ENCODE assay signal across 9 mouse cellular contexts in genomic region chr14:121191739-121192138, GRCm38 (mm10).
DNase-seq lines count a peak whose midpoint lies in the region; ATAC-seq and TF ChIP-seq lines count a peak whose summit lies in the region.
"Had no signal": no experiment of that assay in that cellular context is flagged by ENCODE, and none has a peak within 500 bp of the region (broad histone marks: within the 10 kb centered on the region; RNA-seq: fewer than 3 reads in every experiment).

No protein-coding gene starts in this region.

- peaks cover 3% of the 10 kb centered on the region for H3K9me3 ChIP-seq in heart, embryonic 11.5 days (replicated peaks; ENCODE audit: control insufficient read depth, low read length)
- H3K9me3 ChIP-seq in limb, embryonic 14.5 days (ENCODE audit: control insufficient read depth, low read length): peaks cover 4% of the 10 kb centered on the region; the same call in 1 of the 2 replicates
- no peaks in the 10 kb centered on the region for H3K9me3 ChIP-seq in stomach, postnatal 0 days (ENCODE audit: control insufficient read depth, low read length)

- intact Hi-C loops in heart, adult 2 months (cut with DNase I): no loop called here

- TF ChIP-seq CTCF in heart, adult 2 months (IDR thresholded peaks at IDR 0.05): no peak
- peak; percentile 53 for TF ChIP-seq CTCF in stomach, postnatal 0 days (IDR thresholded peaks at IDR 0.05; ENCODE audit: low read depth)

- no peak for TF ChIP-seq POLR2A in heart, adult 2 months (IDR thresholded peaks at IDR 0.05; ENCODE audit: insufficient read depth, low read depth, low read length)
- TF ChIP-seq POLR2A in limb, embryonic 14.5 days (IDR thresholded peaks at IDR 0.05; ENCODE audit: borderline replicate concordance, extremely low read depth, insufficient read depth, insufficient read length): no peak

- no peaks in the 10 kb centered on the region for H3K27me3 ChIP-seq in heart, adult 2 months (ENCODE audit: control insufficient read depth, insufficient read depth, low read length)
- H3K27me3 ChIP-seq in heart, embryonic 11.5 days (ENCODE audit: control insufficient read depth, insufficient read depth, low read length): no peaks in the 10 kb centered on the region
- no peaks in the 10 kb centered on the region for H3K27me3 ChIP-seq in limb, embryonic 14.5 days (ENCODE audit: control insufficient read depth, insufficient read depth, low read length)
- H3K27me3 ChIP-seq in stomach, postnatal 0 days (ENCODE audit: control insufficient read depth, insufficient read depth, low read length): no peaks in the 10 kb centered on the region

- WGBS in heart, adult 2 months: 61% methylated on average over 13 of the region's 13 CpGs
- 71% methylated on average over 13 of the region's 13 CpGs for WGBS in heart, embryonic 11.5 days (ENCODE audit: insufficient replicate concordance)
- WGBS in limb, embryonic 14.5 days: 71% methylated on average over 13 of the region's 13 CpGs
- WGBS in stomach, postnatal 0 days: 26% methylated on average over 13 of the region's 13 CpGs

- no peak overlapping the region for H3K9ac ChIP-seq in heart, adult 2 months (ENCODE audit: low read depth, low read length)
- no peak overlapping the region for H3K9ac ChIP-seq in heart, embryonic 11.5 days (ENCODE audit: low read depth, low read length)
- H3K9ac ChIP-seq in limb, embryonic 14.5 days (ENCODE audit: low read depth, low read length, severe bottlenecking): no peak overlapping the region
- no peak overlapping the region for H3K9ac ChIP-seq in stomach, postnatal 0 days (ENCODE audit: low read length)

- H3K4me2 ChIP-seq in heart, embryonic 11.5 days: no peak overlapping the region
- no peak overlapping the region for H3K4me2 ChIP-seq in limb, embryonic 14.5 days (replicated peaks; ENCODE audit: low read depth, low read length, severe bottlenecking)
- H3K4me2 ChIP-seq in stomach, postnatal 0 days (replicated peaks; ENCODE audit: low read depth): peak overlapping the region; percentile 8

- no peak overlapping the region for H3K4me3 ChIP-seq in heart, adult 2 months
- H3K4me3 ChIP-seq in heart, embryonic 11.5 days (ENCODE audit: low read depth, low read length): no peak overlapping the region
- H3K4me3 ChIP-seq in limb, embryonic 14.5 days (replicated peaks; ENCODE audit: low read length): no peak overlapping the region
- H3K4me3 ChIP-seq in stomach, postnatal 0 days (ENCODE audit: low read depth, low read length): no peak overlapping the region
- H3K4me3 ChIP-seq: megakaryocyte, embryonic 14.5 days had no signal

- ATAC-seq in heart, embryonic 11.5 days (replicated peaks; ENCODE audit: insufficient number of reproducible peaks, low FRiP score, low TSS enrichment): no peak
- ATAC-seq in limb, embryonic 14.5 days (ENCODE audit: low FRiP score, low read depth): 0 out of 2 replicates have a peak, but pooled peaks have one; percentile 11
- ATAC-seq in stomach, postnatal 0 days (ENCODE audit: low FRiP score, low TSS enrichment): peak; percentile 60; the same call in 1 of the 2 replicates
- no peak for ATAC-seq in inflammation-experienced regulatory T-cells, adult 6 months

- DNase-seq in heart, adult 2 months: peak; percentile 52 to 69
- peak; percentile 11 for DNase-seq in adipocyte (ENCODE audit: low spot score)
- DNase-seq in heart, adult 8-10 months (ENCODE audit: low spot score): peak; percentile 54
- no peak for DNase-seq in limb, embryonic 14.5 days (ENCODE audit: low spot score)
- no peak for DNase-seq in stomach, postnatal 0 days (ENCODE audit: low spot score)
- no peak for DNase-seq in thymus, postnatal 0 days (ENCODE audit: low spot score)

- H3K4me1 ChIP-seq in heart, adult 2 months (ENCODE audit: control insufficient read depth, insufficient read depth, low read length): peaks cover 3% of the 10 kb centered on the region; the same call in 1 of the 2 replicates
- peaks cover 14% of the 10 kb centered on the region for H3K4me1 ChIP-seq in heart, embryonic 11.5 days (ENCODE audit: control insufficient read depth, insufficient read depth, low read length)
- peaks cover 16% of the 10 kb centered on the region for H3K4me1 ChIP-seq in limb, embryonic 14.5 days (ENCODE audit: control insufficient read depth, insufficient read depth, low read length)
- no peaks in the 10 kb centered on the region; the same call in 1 of the 2 replicates for H3K4me1 ChIP-seq in stomach, postnatal 0 days (replicated peaks; ENCODE audit: control insufficient read depth, insufficient read depth)
- H3K4me1 ChIP-seq: megakaryocyte, embryonic 14.5 days had no signal

- no peak overlapping the region; the same call in 1 of the 2 replicates for H3K27ac ChIP-seq in heart, adult 2 months
- H3K27ac ChIP-seq in heart, embryonic 11.5 days (ENCODE audit: low read depth, low read length): no peak overlapping the region
- H3K27ac ChIP-seq in limb, embryonic 14.5 days (replicated peaks; ENCODE audit: low read depth, low read length): peak overlapping the region; percentile 45
- H3K27ac ChIP-seq in stomach, postnatal 0 days (replicated peaks): peak overlapping the region; percentile 71

- no peaks in the 10 kb centered on the region for H3K36me3 ChIP-seq in heart, adult 2 months (ENCODE audit: control insufficient read depth, insufficient read depth, low read length)
- H3K36me3 ChIP-seq in heart, embryonic 11.5 days (ENCODE audit: control insufficient read depth, insufficient read depth, low read length): no peaks in the 10 kb centered on the region
- peaks cover 18% of the 10 kb centered on the region for H3K36me3 ChIP-seq in limb, embryonic 14.5 days (ENCODE audit: control insufficient read depth, insufficient read depth, low read length)
- no peaks in the 10 kb centered on the region for H3K36me3 ChIP-seq in stomach, postnatal 0 days (ENCODE audit: control insufficient read depth, insufficient read depth, low read length)

- no peaks in the 10 kb centered on the region for H3K79me2 ChIP-seq in heart, adult 2 months (replicated peaks; ENCODE audit: control insufficient read depth, insufficient read depth, low read length)

- TF ChIP-seq EP300 in heart, adult 2 months (IDR thresholded peaks at IDR 0.05; ENCODE audit: insufficient read depth, low read depth, low read length): 0 out of 2 replicates have a peak, but pooled peaks have one; percentile 24
- no peak for TF ChIP-seq EP300 in stomach, postnatal 0 days (optimal IDR thresholded peaks at IDR 0.05)

Comparison
In these comparisons a context has a peak if more than half of its experiments do, and no peak if none do; other contexts are left out.
1. DNase-seq: peak in heart, adult 2 months (2 of 2), adipocyte (single experiment) and heart, adult 8-10 months (single experiment); none in limb, embryonic 14.5 days (single experiment), stomach, postnatal 0 days (single experiment) and thymus, postnatal 0 days (single experiment).
2. H3K27ac ChIP-seq: peak in limb, embryonic 14.5 days (single experiment) and stomach, postnatal 0 days (single experiment); none in heart, adult 2 months (single experiment) and heart, embryonic 11.5 days (single experiment).
3. ATAC-seq: peak in limb, embryonic 14.5 days (single experiment) and stomach, postnatal 0 days (single experiment); none in heart, embryonic 11.5 days (single experiment) and inflammation-experienced regulatory T-cells, adult 6 months (single experiment).